Mouse (Mus musculus): ENCODE data around the gene Dlg5.

The Dlg5 gene

GRCm38 (mm10) chr14:24234411-24234810 is 11.3 kb downstream of the Dlg5 start:
- DNase-seq (ENCODE audit: low spot score): no peak

- DNase-seq (ENCODE audit: low spot score): peak; percentile 39
Observed at GRCm38 (mm10) chr14:24232641-24233633, 12.8 kb downstream of the Dlg5 start.

GRCm38 (mm10) chr14:24228549-24228948 is 17.2 kb downstream of the Dlg5 start:
- DNase-seq (ENCODE audit: low spot score): no peak

- DNase-seq (ENCODE audit: low spot score): no peak
Observed at GRCm38 (mm10) chr14:24227015-24227414, 18.7 kb downstream of the Dlg5 start.

GRCm38 (mm10) chr14:24226344-24226743 is 19.4 kb downstream of the Dlg5 start:
- DNase-seq (ENCODE audit: low spot score): no peak

- no peak for DNase-seq (ENCODE audit: low spot score)
Observed at GRCm38 (mm10) chr14:24222759-24223158, 23.0 kb downstream of the Dlg5 start.

GRCm38 (mm10) chr14:24222273-24222672 is 23.4 kb downstream of the Dlg5 start:
- DNase-seq (ENCODE audit: low spot score): no peak

- DNase-seq (ENCODE audit: low spot score): no peak
Observed at GRCm38 (mm10) chr14:24217362-24217722, 28.4 kb downstream of the Dlg5 start.

GRCm38 (mm10) chr14:24216678-24217361 is 28.9 kb downstream of the Dlg5 start:
- no peak for DNase-seq (ENCODE audit: low spot score)

GRCm38 (mm10) chr14:24216064-24216463 is 29.7 kb downstream of the Dlg5 start:
- DNase-seq (ENCODE audit: low spot score): no peak

GRCm38 (mm10) chr14:24214436-24214835 is 31.3 kb downstream of the Dlg5 start:
- no peak for DNase-seq (ENCODE audit: low spot score)

- DNase-seq (ENCODE audit: low spot score): no peak
Observed at GRCm38 (mm10) chr14:24213336-24213735, 32.4 kb downstream of the Dlg5 start.

GRCm38 (mm10) chr14:24212861-24213260 is 32.9 kb downstream of the Dlg5 start:
- DNase-seq (ENCODE audit: low spot score): no peak

GRCm38 (mm10) chr14:24207360-24207752 is 38.4 kb downstream of the Dlg5 start:
- DNase-seq (ENCODE audit: low spot score): no peak

- DNase-seq (ENCODE audit: low spot score): no peak
Observed at GRCm38 (mm10) chr14:24206736-24207359, 38.9 kb downstream of the Dlg5 start.

- DNase-seq (ENCODE audit: low spot score): no peak
Observed at GRCm38 (mm10) chr14:24206314-24206713, 39.4 kb downstream of the Dlg5 start.

- DNase-seq (ENCODE audit: low spot score): peak; percentile 30
Observed at GRCm38 (mm10) chr14:24205281-24205871, 40.3 kb downstream of the Dlg5 start.

- no peak for DNase-seq (ENCODE audit: low spot score)
Observed at GRCm38 (mm10) chr14:24203210-24203609, 42.5 kb downstream of the Dlg5 start.

GRCm38 (mm10) chr14:24200771-24201170 is 44.9 kb downstream of the Dlg5 start:
- DNase-seq (ENCODE audit: low spot score): no peak

- DNase-seq (ENCODE audit: low spot score): no peak
Observed at GRCm38 (mm10) chr14:24199732-24200131, 46.0 kb downstream of the Dlg5 start.

- DNase-seq (ENCODE audit: low spot score): no peak
Observed at GRCm38 (mm10) chr14:24197865-24198264, 47.9 kb downstream of the Dlg5 start.

GRCm38 (mm10) chr14:24196947-24197346 is 48.8 kb downstream of the Dlg5 start:
- DNase-seq (ENCODE audit: low spot score): no peak

Data from layer of hippocampus, adult 9-10 months (tissue).